ENCODE assay signal across 8 mouse cellular contexts in genomic region chr15:31315630-31316231, GRCm38 (mm10). TPM values are rescaled to one million over a fixed set of nuclear protein-coding genes. Genes with fewer than 3 reads are reported as not detected.
DNase-seq lines count a peak whose midpoint lies in the region; ATAC-seq and TF ChIP-seq lines count a peak whose summit lies in the region.

No protein-coding gene starts in this region.

- no peaks in the 10 kb centered on the region for H3K27me3 ChIP-seq in intestine, embryonic 14.5 days (replicated peaks; ENCODE audit: control insufficient read depth, insufficient read depth, low read length)
- no peaks in the 10 kb centered on the region for H3K27me3 ChIP-seq in midbrain, embryonic 11.5 days (ENCODE audit: control insufficient read depth, insufficient read depth, low read length)
- peaks cover 7% of the 10 kb centered on the region; the same call in 1 of the 2 replicates for H3K27me3 ChIP-seq in small intestine, adult 2 months (ENCODE audit: control insufficient read depth, insufficient read depth, low read length)

- peak; percentile 88 for TF ChIP-seq CTCF in cortical plate, adult 2 months (IDR thresholded peaks at IDR 0.05; ENCODE audit: extremely low read depth, insufficient read depth, low read length)
- peak; percentile 63; the same call in 1 of the 2 replicates for TF ChIP-seq CTCF in small intestine, adult 2 months (IDR thresholded peaks at IDR 0.05; ENCODE audit: extremely low read depth, insufficient read length, insufficient replicate concordance, low read depth, low read length)

- H3K4me2 ChIP-seq in intestine, embryonic 14.5 days (ENCODE audit: low read length): no peak overlapping the region
- H3K4me2 ChIP-seq in midbrain, embryonic 11.5 days: no peak overlapping the region

- intact Hi-C loops in left cerebral cortex, postnatal 10 days (cut with DNase I): loop anchor here (1.0 to 2.0 kb wide), 2 partner anchors 132 to 271 kb away; no protein-coding TSS in a partner anchor

- no peaks in the 10 kb centered on the region for H3K36me3 ChIP-seq in intestine, embryonic 14.5 days (ENCODE audit: control insufficient read depth, insufficient read depth, low read length)
- H3K36me3 ChIP-seq in midbrain, embryonic 11.5 days (ENCODE audit: control insufficient read depth, insufficient read depth, low read length): no peaks in the 10 kb centered on the region
- H3K36me3 ChIP-seq in small intestine, adult 2 months (ENCODE audit: control insufficient read depth, insufficient read depth, low read length): no peaks in the 10 kb centered on the region

- ATAC-seq in intestine, embryonic 14.5 days (replicated peaks; ENCODE audit: low FRiP score, low TSS enrichment, low read depth): peak; percentile 47; the same call in 1 of the 2 replicates
- ATAC-seq in midbrain, embryonic 11.5 days (ENCODE audit: low FRiP score): peak; percentile 88
- ATAC-seq in inflammation-experienced regulatory T-cells, adult 6 months: no peak

- 8% methylated on average over 5 of the region's 5 CpGs for WGBS in intestine, embryonic 14.5 days
- WGBS in midbrain, embryonic 11.5 days: 3% methylated on average over 5 of the region's 5 CpGs
- WGBS in small intestine, adult 2 months: 15% methylated on average over 5 of the region's 5 CpGs

- no peak overlapping the region for H3K9ac ChIP-seq in intestine, embryonic 14.5 days (ENCODE audit: low read length)
- no peak overlapping the region for H3K9ac ChIP-seq in midbrain, embryonic 11.5 days (ENCODE audit: low read length)

- peak; percentile 81 for DNase-seq in adipocyte (ENCODE audit: low spot score)
- DNase-seq in gastrocnemius, postnatal 25 days: peak; percentile 40
- peak; percentile 91 for DNase-seq in intestine, embryonic 14.5 days (ENCODE audit: low spot score)
- peak; percentile 83 to 84 for DNase-seq in left cerebral cortex, postnatal 10 days (ENCODE audit: extremely low spot score in 1 of 2, low spot score in 2 of 2)
- DNase-seq in midbrain, embryonic 11.5 days (ENCODE audit: low spot score, missing footprints): peak; percentile 97

- no peak overlapping the region for H3K27ac ChIP-seq in cortical plate, adult 2 months (ENCODE audit: insufficient read depth, low read length)
- H3K27ac ChIP-seq in intestine, embryonic 14.5 days (ENCODE audit: low read depth): no peak overlapping the region
- H3K27ac ChIP-seq in midbrain, embryonic 11.5 days (ENCODE audit: low read depth, low read length): no peak overlapping the region
- H3K27ac ChIP-seq in small intestine, adult 2 months (ENCODE audit: insufficient read depth, low read depth, low read length): no peak overlapping the region

- no peak overlapping the region for H3K4me3 ChIP-seq in cortical plate, adult 2 months (ENCODE audit: insufficient read depth, low read length)
- H3K4me3 ChIP-seq in intestine, embryonic 14.5 days (ENCODE audit: low read depth, low read length): no peak overlapping the region
- H3K4me3 ChIP-seq in midbrain, embryonic 11.5 days (ENCODE audit: low read depth, low read length): no peak overlapping the region
- no peak overlapping the region for H3K4me3 ChIP-seq in small intestine, adult 2 months (ENCODE audit: low read depth, low read length)

- no peak for TF ChIP-seq POLR2A in cortical plate, adult 2 months (IDR thresholded peaks at IDR 0.05; ENCODE audit: extremely low read depth, insufficient read depth, low read length)
- TF ChIP-seq POLR2A in small intestine, adult 2 months (IDR thresholded peaks at IDR 0.05; ENCODE audit: low read depth, low read length): no peak

- H3K4me1 ChIP-seq in cortical plate, adult 2 months (ENCODE audit: control insufficient read depth, insufficient read depth, low read length): peaks cover 3% of the 10 kb centered on the region; the same call in 1 of the 2 replicates
- H3K4me1 ChIP-seq in intestine, embryonic 14.5 days (replicated peaks; ENCODE audit: control insufficient read depth, insufficient read depth, low read length): no peaks in the 10 kb centered on the region
- H3K4me1 ChIP-seq in midbrain, embryonic 11.5 days (ENCODE audit: control insufficient read depth, insufficient read depth, low read length): peaks cover 11% of the 10 kb centered on the region; the same call in 1 of the 2 replicates
- no peaks in the 10 kb centered on the region for H3K4me1 ChIP-seq in small intestine, adult 2 months (ENCODE audit: control insufficient read depth, insufficient read depth, insufficient read length, low read length)

- H3K9me3 ChIP-seq in intestine, embryonic 14.5 days (ENCODE audit: control insufficient read depth, low read length): no peaks in the 10 kb centered on the region
- H3K9me3 ChIP-seq in midbrain, embryonic 11.5 days (ENCODE audit: control insufficient read depth, low read length): no peaks in the 10 kb centered on the region

RNA-seq across cellular contexts. Expression of gene Ankrd33b, which starts 51.8 kb away (rescaled TPM):
- 33.9 and 34.5 TPM in 2 replicates for polyA plus RNA-seq in cortical plate, adult 2 months (2012; rRNA removed)
- total RNA-seq in gastrocnemius, postnatal 25 days (2021): 10 to 100 TPM; 17.0 to 25.2 TPM
- polyA plus RNA-seq in intestine, embryonic 14.5 days (2014; fragmentation: Nextera tagmentation; extraction: Ambion mirVana): 0.41 and 0.47 TPM in 2 replicates
- 1 to 10 TPM; 6.4 to 8.7 TPM for total RNA-seq in left cerebral cortex, postnatal 10 days (2021)
- 0.57 and 0.61 TPM in 2 replicates for polyA plus RNA-seq in midbrain, embryonic 11.5 days (2014; fragmentation: Nextera tagmentation; extraction: Ambion mirVana)
- 0.52 and 0.65 TPM in 2 replicates for polyA plus RNA-seq in small intestine, adult 2 months (2012; rRNA removed)
- not detected for polyA plus RNA-seq in inflammation-experienced regulatory T-cells, adult 6 months (2017; shearing (Covaris generic))

Comparison
In these comparisons a context has a peak if more than half of its experiments do, and no peak if none do; other contexts are left out.
1. DNase-seq: peak in every context shown above with its lines; median percentile 97 in midbrain, embryonic 11.5 days; 91 in intestine, embryonic 14.5 days; 84 in left cerebral cortex, postnatal 10 days; 81 in adipocyte; 40 in gastrocnemius, postnatal 25 days.
2. RNA of gene Ankrd33b, which starts 51.8 kb away (polyA plus RNA-seq): 33.9 to 34.5 TPM in cortical plate, adult 2 months; 0.57 to 0.61 TPM in midbrain, embryonic 11.5 days, 0.52 to 0.65 TPM in small intestine, adult 2 months, 0.41 to 0.47 TPM in intestine, embryonic 14.5 days and not detected in inflammation-experienced regulatory T-cells, adult 6 months; every median in the first group is over 10 times any median in the second.